Mouse (Mus musculus) thymus, postnatal 36 days (tissue): ENCODE measurements around the gene Zdhhc4.

Experiments used
- DNase-seq, 2 experiments: peaks; one replicate each; pipeline ENCODE4 v3.0.0; 2022; ENCODE audit warnings: mixed read lengths in 2 of 2

Zdhhc4 gene

GRCm38 (mm10) chr5:143272540-143273330 lies 56.3 kb downstream of the Zdhhc4 start:
- no peak for DNase-seq

DNA sequence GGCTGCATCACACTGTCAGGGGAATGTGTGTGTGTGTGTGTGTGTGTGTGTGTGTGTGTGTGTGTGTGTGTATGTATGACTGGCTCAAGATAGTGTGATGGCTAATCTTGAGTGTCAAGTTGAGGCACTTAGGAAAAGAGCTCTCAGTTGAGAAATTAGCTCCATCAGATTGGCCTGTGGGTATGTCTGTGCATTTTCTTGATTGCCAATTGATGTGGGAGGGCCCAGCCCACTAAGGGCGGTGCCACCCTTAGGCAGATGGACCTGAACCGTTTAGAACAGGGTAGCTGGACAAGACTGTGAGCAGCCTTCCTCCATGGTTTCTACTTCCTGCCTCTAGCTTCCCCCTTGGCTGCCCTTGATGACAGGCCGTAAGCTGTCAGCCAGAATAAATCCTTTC lies 56.9 kb downstream of the Zdhhc4 start:
- DNase-seq, result no peak

DNA sequence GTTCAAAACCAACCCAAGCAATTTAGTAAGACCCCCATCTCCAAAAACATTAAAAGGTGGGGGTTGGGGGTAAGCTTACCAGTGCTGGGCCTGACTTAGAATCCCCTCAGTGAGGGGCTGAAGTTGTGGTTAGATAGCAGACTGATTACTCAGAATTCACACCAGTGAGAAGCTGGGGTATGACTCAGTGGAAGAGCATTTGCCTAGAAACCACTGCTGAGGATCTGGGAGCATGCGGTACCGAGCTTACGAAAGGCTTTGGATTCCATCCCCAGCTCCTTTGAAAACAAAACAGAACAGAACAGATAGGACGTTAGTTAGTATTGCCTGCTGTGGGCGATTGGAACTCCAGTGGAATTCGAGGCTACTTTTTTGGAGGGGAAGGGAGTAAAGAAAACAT lies 57.4 kb downstream of the Zdhhc4 start:
- no peak for DNase-seq

DNA sequence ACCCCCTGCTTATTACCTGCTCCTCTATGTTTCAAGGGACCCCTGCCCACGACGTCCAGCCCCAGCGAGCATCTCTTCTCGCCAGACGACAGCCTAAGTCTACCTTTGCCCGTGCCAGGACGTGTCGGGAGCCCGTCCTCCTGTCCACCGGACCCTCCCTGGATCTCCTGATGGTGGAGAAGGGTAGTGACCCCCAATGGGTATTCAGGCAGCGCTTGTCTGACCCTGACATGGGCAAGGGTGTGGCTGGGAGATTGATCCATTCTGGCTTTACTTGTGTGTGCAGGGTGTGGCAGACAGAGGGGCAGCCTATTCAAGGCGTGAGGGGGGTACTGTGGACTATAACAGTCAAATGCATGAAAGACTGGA lies 58.9 kb downstream of the Zdhhc4 start:
- no peak for DNase-seq

DNA sequence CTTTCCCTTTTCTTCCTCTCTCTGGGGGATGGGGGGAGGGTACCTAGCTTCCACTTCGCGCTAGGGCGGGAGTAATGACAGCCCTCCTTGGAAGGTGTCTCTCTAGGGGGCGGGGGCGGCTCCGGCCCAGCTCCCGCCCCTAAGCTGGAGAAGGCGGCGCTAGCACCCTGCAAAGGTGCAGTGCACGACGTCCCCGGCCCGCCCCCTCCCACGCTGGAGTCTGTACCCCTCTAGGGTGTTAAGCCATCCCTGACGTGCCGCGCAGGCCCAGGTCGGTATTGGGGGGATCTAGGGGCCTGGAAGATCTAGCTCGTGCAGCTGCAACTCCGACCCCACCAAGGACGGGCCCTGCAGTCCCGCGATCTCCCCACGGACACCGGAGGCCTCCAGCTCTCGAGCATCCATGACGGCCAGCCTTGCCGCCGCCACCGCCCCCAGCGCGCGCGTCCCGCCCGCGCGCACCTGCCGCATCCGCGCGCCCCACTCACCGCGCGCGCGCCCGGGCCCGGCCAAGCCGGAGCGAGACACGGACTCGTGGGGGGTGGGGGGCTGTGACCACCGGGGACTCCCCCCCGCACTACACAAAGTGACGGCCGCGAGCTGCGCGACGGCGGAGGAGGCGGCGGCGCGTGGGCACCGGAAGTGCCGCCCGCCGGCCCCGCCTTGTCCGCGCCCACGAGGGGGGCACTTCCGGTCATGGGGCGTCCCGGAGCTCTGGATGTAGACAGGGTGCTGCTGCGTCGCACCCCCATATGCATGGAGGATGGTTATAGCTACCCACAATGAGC lies 59.5 kb downstream of the Zdhhc4 start, which contains the start of gene Zfp316:
Gene Zfp316 (minus strand): TSS at position 660 of the 788 bp plus-strand sequence.
- DNase-seq, result peak; percentile 41 to 52

DNA sequence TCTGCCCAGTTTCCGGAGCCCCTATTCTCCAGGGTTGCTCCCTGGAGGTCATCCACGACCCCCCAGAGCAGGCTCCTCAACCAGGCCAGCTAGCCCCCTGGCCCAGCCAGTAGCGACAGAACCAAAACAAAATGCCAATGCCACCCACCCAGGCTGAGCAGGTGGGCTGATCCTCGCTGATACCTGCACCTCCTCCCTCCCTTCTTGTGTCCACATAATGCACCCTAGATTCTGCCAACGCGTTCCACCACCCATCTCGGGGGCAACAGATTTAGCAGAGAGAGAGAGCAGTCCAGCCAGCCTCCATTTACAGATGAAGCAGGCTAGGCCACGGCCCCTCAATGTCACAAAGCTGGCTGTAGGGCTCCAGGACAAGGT lies 60.1 kb downstream of the Zdhhc4 start:
- DNase-seq, result no peak

DNA sequence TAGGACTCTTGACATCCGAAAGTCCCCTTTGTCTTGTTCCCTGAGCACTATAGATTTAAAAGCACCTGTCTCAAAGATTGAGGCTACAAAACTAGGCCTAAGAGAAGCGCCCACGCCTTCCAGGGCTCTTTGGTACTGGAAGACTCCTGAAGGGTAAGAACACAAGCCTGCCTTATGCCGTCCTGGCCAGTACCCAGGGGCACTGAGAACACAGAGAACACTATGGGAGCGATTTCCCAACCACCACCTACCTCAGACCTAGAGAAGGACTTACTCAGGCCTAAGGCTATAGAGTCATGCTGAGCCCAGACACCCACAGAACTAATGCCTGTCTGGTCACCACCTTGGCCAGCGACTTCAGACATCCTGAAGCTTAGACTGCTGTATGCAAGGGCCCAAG lies 62.3 kb downstream of the Zdhhc4 start:
- no peak for DNase-seq
